Mouse (Mus musculus) neural tube, embryonic 15.5 days (tissue): Measurements from ENCODE around the gene Reg3b. TPM values are rescaled to one million over a fixed set of nuclear protein-coding genes. Genes with fewer than 3 reads are reported as not detected.

Source experiments
- polyA plus RNA-seq: library from polyadenylated mRNA; unstranded; fragments of >200 nt; fragmentation: Nextera tagmentation; extraction: Ambion mirVana; gene quantifications from 2 replicates; pipeline ENCODE4 v1.2.1, GENCODE M21; 2015

The Reg3b gene
- polyA plus RNA-seq, 1 experiment from 2014 or later = 11.3 TPM

Other genes with a start within 250 kb of the Reg3b start
- gene Reg3d, start 8.2 kb downstream of the Reg3b start, polyA plus RNA-seq = not detected in 2 replicates
- not detected in 2 replicates for gene Reg3a, start 10.1 kb downstream of the Reg3b start, polyA plus RNA-seq
- gene Reg2, start 25.0 kb downstream of the Reg3b start, polyA plus RNA-seq = not detected in 2 replicates
- gene Reg1, start 52.1 kb downstream of the Reg3b start, polyA plus RNA-seq = 0.65 TPM in 1 of 2 replicates, not detected in the other
- gene Reg3g, start 98.2 kb downstream of the Reg3b start, polyA plus RNA-seq = 0.74 TPM in 1 of 2 replicates, not detected in the other